Mouse (Mus musculus): ENCODE measurements around the gene Serpinb3c. TPM values are rescaled to one million over a fixed set of nuclear protein-coding genes. Genes with fewer than 3 reads are reported as not detected.
"Not testable (repeated sequence)": the region's sequence is repeated elsewhere in the genome, so short reads cannot be mapped to it uniquely, and the experiment has no call there.

Serpinb3c gene
- polyA plus RNA-seq (2015; fragmentation: Nextera tagmentation; extraction: Ambion mirVana): 0.09 TPM in 1 of 2 replicates, not detected in the other

DNA sequence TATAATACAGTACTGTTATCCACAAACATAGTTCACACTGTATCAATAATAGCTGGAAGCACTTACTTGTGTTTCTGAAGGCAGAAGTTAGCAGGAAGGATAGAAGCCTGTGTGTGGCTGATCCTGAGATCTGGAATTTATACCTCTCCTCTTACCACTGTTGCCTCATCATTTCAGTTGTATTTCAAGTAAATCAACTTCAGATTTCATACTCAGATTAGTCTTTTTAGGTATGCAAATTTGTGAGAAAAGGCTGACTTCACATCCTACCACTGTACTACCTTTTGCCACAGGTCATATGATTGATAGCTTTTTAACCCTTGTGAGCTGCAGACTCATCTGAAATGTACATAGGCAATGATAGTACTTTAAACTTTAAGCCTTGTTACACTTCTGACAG, at the start of gene Serpinb3c, which contains the start of gene Serpinb3b:
TSS of gene Serpinb3c (minus strand) at position 111 of the 400 bp plus-strand sequence.
TSS of gene Serpinb3b (minus strand) at position 101 of the 400 bp plus-strand sequence.
- not testable (repeated sequence) for H3K4me3 ChIP-seq (replicated peaks); H3K9me3 ChIP-seq (replicated peaks); H3K27ac ChIP-seq; ATAC-seq (replicated peaks; ENCODE audit: low FRiP score); H3K36me3 ChIP-seq; H3K4me1 ChIP-seq; H3K4me2 ChIP-seq; H3K9ac ChIP-seq; H3K27me3 ChIP-seq

DNA sequence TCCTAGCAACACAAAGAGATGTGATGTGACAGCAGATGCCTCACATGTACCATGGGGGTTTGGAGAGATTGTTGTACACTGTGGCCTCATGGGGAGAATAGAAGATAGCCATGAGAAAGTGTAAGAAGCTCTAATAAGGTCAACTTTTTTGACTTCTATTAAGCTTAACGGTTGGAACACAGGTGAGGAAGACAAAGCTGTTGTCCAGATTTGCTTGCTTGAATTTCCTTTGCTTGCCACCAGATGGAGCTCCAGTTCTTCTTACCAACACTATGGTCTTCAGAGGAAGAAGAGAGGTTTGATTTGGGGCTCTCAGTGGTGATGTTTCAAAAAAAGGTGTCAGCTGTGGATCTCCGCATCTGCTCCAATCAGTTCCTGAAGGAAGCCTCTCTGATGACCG, 35.0 kb downstream of the Serpinb3c start:
- not testable (repeated sequence) for H3K9ac ChIP-seq; H3K4me1 ChIP-seq; H3K27me3 ChIP-seq; H3K4me2 ChIP-seq; H3K9me3 ChIP-seq (replicated peaks); ATAC-seq (replicated peaks; ENCODE audit: low FRiP score); H3K4me3 ChIP-seq (replicated peaks); H3K36me3 ChIP-seq; H3K27ac ChIP-seq
- 36% methylated on average over 3 of the region's 3 CpGs for WGBS

Other genes starting within 250 kb of the Serpinb3c start
- gene Serpinb3a, start 226.1 kb downstream of the Serpinb3c start, polyA plus RNA-seq (2015; fragmentation: Nextera tagmentation; extraction: Ambion mirVana): 0.46 TPM in 1 of 2 replicates, not detected in the other
- gene Serpinb3d, start 194.9 kb downstream of the Serpinb3c start, polyA plus RNA-seq (2015; fragmentation: Nextera tagmentation; extraction: Ambion mirVana): not detected in 2 replicates
- gene Serpinb3b, start within 50 bp of the Serpinb3c start, polyA plus RNA-seq (2015; fragmentation: Nextera tagmentation; extraction: Ambion mirVana): not detected in 2 replicates
- gene Serpinb11, start 82.8 kb upstream of the Serpinb3c start, polyA plus RNA-seq (2015; fragmentation: Nextera tagmentation; extraction: Ambion mirVana): 0.18 and 0.31 TPM in 2 replicates
- 0.39 TPM in 1 of 2 replicates, not detected in the other for gene Serpinb7, start 121.3 kb upstream of the Serpinb3c start, polyA plus RNA-seq (2015; fragmentation: Nextera tagmentation; extraction: Ambion mirVana)
- 0.32 and 0.53 TPM in 2 replicates for gene Serpinb2, start 233.1 kb upstream of the Serpinb3c start, polyA plus RNA-seq (2015; fragmentation: Nextera tagmentation; extraction: Ambion mirVana)

Measured in kidney, embryonic 15.5 days (tissue).